Mouse (Mus musculus) kidney, adult 10 weeks (tissue): ENCODE data around the gene Pacsin2. TPM values are rescaled to one million over a fixed set of nuclear protein-coding genes. Genes with fewer than 3 reads are reported as not detected.

Experiments used
- polyA plus RNA-seq: library from polyadenylated mRNA; stranded (reverse); fragments of 350-450 nt; fragmentation: Illumina TruSeq; extraction: RNeasy Lipid Tissue Mini Kit (QIAGEN cat#74804); gene quantifications from one replicate; pipeline ENCODE4 v1.2.3, GENCODE M21; 2014; ENCODE audit warnings: low read depth, low replicate concordance

The Pacsin2 gene
- polyA plus RNA-seq: 56.8 TPM

GRCm38 (mm10) chr15:83464083-83464904, at the start of gene Pacsin2:
Pacsin2 (minus strand) TSS chr15:83464606.

GRCm38 (mm10) chr15:83510805-83511405, 46.5 kb upstream of the Pacsin2 start, which contains the start of gene Ttll1:
Ttll1 (minus strand) TSS chr15:83510893.

GRCm38 (mm10) chr15:83349954-83350711, 114.3 kb downstream of the Pacsin2 start, which contains the start of gene Arfgap3:
Arfgap3 (minus strand) TSS chr15:83350247.

Other genes with a start within 250 kb of the Pacsin2 start
- 2.5 TPM for gene A4galt, start 212.8 kb downstream of the Pacsin2 start, polyA plus RNA-seq
- 11.6 TPM for gene Arfgap3, start 114.4 kb downstream of the Pacsin2 start, polyA plus RNA-seq
- gene Ttll1, start 46.3 kb upstream of the Pacsin2 start, polyA plus RNA-seq: 3.8 TPM
- gene Bik, start 62.3 kb upstream of the Pacsin2 start, polyA plus RNA-seq: 1.6 TPM
- 0.61 TPM for gene Tspo, start 99.0 kb upstream of the Pacsin2 start, polyA plus RNA-seq
- gene Mcat, start 99.2 kb upstream of the Pacsin2 start, polyA plus RNA-seq: 2.9 TPM
- gene Ttll12, start 130.6 kb upstream of the Pacsin2 start, polyA plus RNA-seq: 0.81 TPM